Comparison of ENCODE assay signal across 8 mouse cellular contexts in genomic region chr11:116918323-116919185, GRCm38 (mm10). TPM values are rescaled to one million over a fixed set of nuclear protein-coding genes. Genes with fewer than 3 reads are reported as not detected.
DNase-seq lines count a peak whose midpoint lies in the region; ATAC-seq and TF ChIP-seq lines count a peak whose summit lies in the region.

Mgat5b (plus strand) TSS chr11:116918863.

- H3K4me2 ChIP-seq in hindbrain, embryonic 16.5 days (ENCODE audit: low read length) = peak within 1 kb of the TSS; percentile 88

- no peak; the same call in 1 of the 2 replicates for TF ChIP-seq CTCF in gastrocnemius, adult 2 months (IDR thresholded peaks at IDR 0.05)

- H3K27ac ChIP-seq in gastrocnemius, adult 2 months = no peak within 1 kb of the TSS
- peak within 1 kb of the TSS; percentile 83 for H3K27ac ChIP-seq in hindbrain, embryonic 16.5 days (ENCODE audit: low read depth, low read length)

- peak; percentile 85 for DNase-seq in WW6 (ENCODE audit: low read depth, low spot score)
- DNase-seq in cerebellum, postnatal 4 days (ENCODE audit: low spot score in 2 of 2) = peak; percentile 95 to 97
- peak; percentile 87 for DNase-seq in gastrocnemius, adult 2 months
- peak; percentile 88 to 90 for DNase-seq in layer of hippocampus, postnatal 36 days
- DNase-seq in lung, postnatal 25 days (ENCODE audit: low spot score) = peak; percentile 56
- DNase-seq in retina, embryonic 14.5 days (ENCODE audit: low spot score) = peak; percentile 94
- DNase-seq in thymus, postnatal 36 days = peak; percentile 81 to 84

- H3K27me3 ChIP-seq in hindbrain, embryonic 16.5 days (replicated peaks; ENCODE audit: control insufficient read depth, insufficient read depth, low read length) = no peaks in the 10 kb centered on the region

- peak within 1 kb of the TSS; percentile 96 for H3K9ac ChIP-seq in hindbrain, embryonic 16.5 days (ENCODE audit: low read depth, low read length)

- H3K9me3 ChIP-seq in hindbrain, embryonic 16.5 days (ENCODE audit: control insufficient read depth, low read length) = no peaks in the 10 kb centered on the region

- H3K36me3 ChIP-seq in hindbrain, embryonic 16.5 days (ENCODE audit: control insufficient read depth, insufficient read depth, low read length) = no peaks in the 10 kb centered on the region

- intact Hi-C loops in gastrocnemius, adult 2 months (cut with DNase I) = loop anchor here (1.0 to 5.0 kb wide), 3 partner anchors 76 to 139 kb away; no protein-coding TSS in a partner anchor

- peak within 1 kb of the TSS; percentile 69 for H3K4me3 ChIP-seq in gastrocnemius, adult 2 months
- H3K4me3 ChIP-seq in hindbrain, embryonic 16.5 days (ENCODE audit: low read length) = peak within 1 kb of the TSS; percentile 74

- WGBS in hindbrain, embryonic 16.5 days = 1% methylated on average over 80 of the region's 90 CpGs

- ATAC-seq in hindbrain, embryonic 16.5 days = peak; percentile 89

- H3K4me1 ChIP-seq in hindbrain, embryonic 16.5 days (ENCODE audit: control insufficient read depth, insufficient read depth, low read depth, low read length) = peaks cover 29% of the 10 kb centered on the region

RNA-seq across cellular contexts. Expression of gene Mgat5b, which starts in this region (rescaled TPM):
- total RNA-seq in gastrocnemius, adult 2 months (2021) = not detected
- 19.4 and 27.5 TPM in 2 replicates for polyA plus RNA-seq in hindbrain, embryonic 16.5 days (2015; fragmentation: Nextera tagmentation; extraction: Ambion mirVana)
- total RNA-seq in layer of hippocampus, postnatal 36 days (2021) = 10 to 100 TPM; 44.9 to 51.7 TPM

Comparison
In these comparisons a context has a peak if more than half of its experiments do, and no peak if none do; other contexts are left out.
1. RNA of gene Mgat5b (total RNA-seq): 44.9 to 51.7 TPM in layer of hippocampus, postnatal 36 days; not detected in gastrocnemius, adult 2 months; every median in the first group is over 10 times any median in the second.
2. Peak in DNase-seq and H3K4me3 ChIP-seq in gastrocnemius, adult 2 months; RNA of the gene not detected or under 1 TPM.
3. Peak in every context shown above with its lines, with median percentiles within 50 percentile points of each other: DNase-seq.